Mouse (Mus musculus) liver, embryonic 14.5 days (tissue): Measurements from ENCODE around the gene Rxra.

Source experiments
- CTCF ChIP-seq: IDR thresholded peaks from 2 replicates; pipeline ENCODE4 v1.5.1; 2016; ENCODE audit warnings: antibody characterized with exemption, low read depth, control low read depth
- EP300 ChIP-seq: IDR thresholded peaks from 2 replicates; pipeline ENCODE4 v1.6.1; 2016; ENCODE audit warnings: antibody characterized with exemption, low read depth

GRCm38 (mm10) chr2:27767773-27768172, 91.5 kb downstream of the Rxra start:
- TF ChIP-seq CTCF (no peak), EP300 (no peak)
